Mouse (Mus musculus) kidney, adult 2 months (tissue): Measurements from ENCODE around the gene Rps6kb1. TPM values are rescaled to one million over a fixed set of nuclear protein-coding genes. Genes with fewer than 3 reads are reported as not detected.

Source experiments
- DNase-seq: peaks from one replicate; pipeline ENCODE4 v3.0.0; 2021
- H3K27ac ChIP-seq: fragments of 200-500 bp; 2 replicates; pipeline ENCODE4 v1.5.1; 2012; ENCODE audit warnings: low read depth, low read length, control low read depth, inconsistent platforms; ENCODE audit not compliant: insufficient read depth
- H3K27me3 ChIP-seq: fragments of 200-500 bp; replicated peaks from 2 replicates; pipeline ENCODE4 v1.6.1; 2012; ENCODE audit warnings: mild to moderate bottlenecking, moderate library complexity, low read length, inconsistent platforms; ENCODE audit not compliant: control insufficient read depth, insufficient read depth
- H3K36me3 ChIP-seq: fragments of 200-500 bp; 2 replicates; pipeline ENCODE4 v1.6.1; 2012; ENCODE audit warnings: mild to moderate bottlenecking, moderate library complexity, low read length, inconsistent platforms; ENCODE audit not compliant: control insufficient read depth, insufficient read depth
- H3K4me1 ChIP-seq: fragments of 200-500 bp; 2 replicates; pipeline ENCODE4 v1.6.1; 2011; ENCODE audit warnings: low read length; ENCODE audit not compliant: control insufficient read depth, insufficient read depth
- H3K4me3 ChIP-seq: fragments of 200-500 bp; 2 replicates; pipeline ENCODE4 v1.5.1; 2011; ENCODE audit warnings: mild to moderate bottlenecking, low read depth, low read length, control low read depth; ENCODE audit not compliant: insufficient read depth
- CTCF ChIP-seq: fragments of 200-500 bp; conservative IDR thresholded peaks from 2 replicates; pipeline ENCODE4 v1.5.1; 2011; ENCODE audit warnings: low read depth, mild to moderate bottlenecking, control low read depth, low read length, moderate library complexity, mixed read lengths; ENCODE audit not compliant: insufficient read depth, insufficient read length
- POLR2A ChIP-seq: fragments of 200-500 bp; IDR thresholded peaks from one replicate; pipeline ENCODE4 v1.6.1; 2011; ENCODE audit warnings: low read depth, low read length, control low read depth
- WGBS: fragments of 180-500 bp; shearing (Covaris S2); methylation state at CpG from one replicate; pipeline ENCODE4 v1.1.7; 2018; 5-methylcytosine and 5-hydroxymethylcytosine counted together
- polyA plus RNA-seq: library from polyadenylated mRNA; depleted of rRNA; stranded (reverse); fragments of >200 nt; gene quantifications from 2 replicates; pipeline ENCODE4 v1.2.3, GENCODE M21; 2012

Gene Rps6kb1
- polyA plus RNA-seq, 1 experiment = 7.3 TPM

DNA sequence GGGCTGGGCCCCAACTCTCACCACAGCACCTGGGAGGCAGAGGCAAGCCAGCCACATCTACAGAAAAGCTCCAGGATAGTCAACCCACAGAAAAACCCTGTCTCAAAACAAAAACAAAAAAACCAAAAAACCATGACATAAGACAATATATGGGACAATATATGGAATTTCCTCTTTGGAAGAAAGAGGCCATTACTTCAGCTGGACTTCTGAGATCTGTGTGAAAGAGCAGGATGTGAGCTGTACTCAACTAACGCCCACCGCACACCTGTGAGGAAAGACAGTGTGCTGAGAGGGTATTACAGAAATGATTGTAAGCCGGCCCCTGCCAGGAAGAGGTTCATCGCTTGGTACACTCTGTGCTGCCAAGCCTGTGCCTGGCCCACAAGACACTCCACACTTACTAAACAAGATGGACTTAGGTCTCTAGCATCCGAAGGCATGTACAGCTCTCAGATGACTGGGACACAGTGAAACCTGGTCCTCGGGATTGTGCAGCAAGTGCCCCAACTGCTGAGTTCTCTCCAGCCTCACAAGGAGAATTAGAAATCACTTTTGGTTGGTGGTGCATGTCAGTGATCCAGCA lies 29.1 kb upstream of the Rps6kb1 start:
- WGBS = 49% methylated on average over 6 of the region's 6 CpGs

DNA sequence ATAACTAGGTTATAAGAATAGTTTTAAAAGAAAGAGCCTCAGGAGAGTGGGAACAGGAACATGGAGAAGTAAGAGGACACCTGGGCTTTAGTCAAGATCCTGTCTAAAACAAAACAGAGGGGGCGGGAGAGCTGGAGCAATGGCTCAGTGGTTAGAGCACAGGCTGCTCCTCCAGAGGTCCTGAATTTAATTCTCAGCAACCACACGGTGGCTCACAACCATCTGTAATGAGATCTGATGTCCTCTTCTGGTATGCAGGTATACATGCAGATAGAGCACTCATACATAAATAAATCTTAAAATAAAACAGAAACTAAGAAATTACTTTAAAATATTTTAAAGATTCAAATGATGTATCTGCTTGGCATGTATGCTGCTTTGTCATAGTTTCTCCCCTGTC lies 28.0 kb upstream of the Rps6kb1 start:
- H3K36me3 ChIP-seq = no peaks in the 10 kb centered on the region
- no peak overlapping the region for H3K27ac ChIP-seq
- no peak overlapping the region for H3K4me3 ChIP-seq
- H3K27me3 ChIP-seq = no peaks in the 10 kb centered on the region
- H3K4me1 ChIP-seq = peaks cover 18% of the 10 kb centered on the region; the same call in 1 of the 2 replicates
- WGBS = 63% methylated on average over 2 of the region's 2 CpGs
- no peak for DNase-seq
- TF ChIP-seq CTCF (no peak), POLR2A (no peak)

More for the DNA sequence above, 29.1 kb upstream of the Rps6kb1 start:
- no peak overlapping the region for H3K4me3 ChIP-seq
- peak overlapping the region; percentile 14; the same call in 1 of the 2 replicates for H3K27ac ChIP-seq
- H3K4me1 ChIP-seq = peaks cover 19% of the 10 kb centered on the region; the same call in 1 of the 2 replicates
- no peak for TF ChIP-seq POLR2A
- no peak for TF ChIP-seq CTCF
- H3K36me3 ChIP-seq = no peaks in the 10 kb centered on the region
- no peaks in the 10 kb centered on the region for H3K27me3 ChIP-seq
- DNase-seq = peak; percentile 75

DNA sequence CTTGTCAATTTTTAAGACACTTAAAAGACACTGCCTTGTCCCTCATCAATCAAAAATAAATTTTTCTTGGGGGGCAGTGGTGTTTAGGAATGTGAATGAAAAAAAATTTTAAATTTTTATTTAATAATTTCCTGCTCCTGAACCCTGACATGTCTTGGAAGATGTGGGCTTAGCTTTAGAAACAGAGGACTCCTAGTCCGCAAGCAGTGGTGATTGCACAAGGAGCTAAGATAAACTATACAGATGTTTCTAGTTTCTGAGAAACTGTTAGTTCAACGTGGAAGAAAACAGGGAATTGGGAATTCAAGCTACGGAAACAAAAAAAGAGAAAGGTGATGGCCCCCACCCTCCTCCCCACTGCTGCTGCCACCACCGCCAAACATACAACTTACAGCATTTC lies 27.3 kb upstream of the Rps6kb1 start:
- 81% methylated on average over 4 of the region's 4 CpGs for WGBS
- Histone ChIP-seq H3K36me3 (no peaks in the 10 kb centered on the region), H3K4me1 (peaks cover 17% of the 10 kb centered on the region; the same call in 1 of the 2 replicates), H3K27ac (no peak overlapping the region), H3K27me3 (no peaks in the 10 kb centered on the region), H3K4me3 (no peak overlapping the region)
- TF ChIP-seq POLR2A (no peak), CTCF (no peak)
- no peak for DNase-seq

GRCm38 (mm10) chr11:86571047-86571855 lies 26.6 kb upstream of the Rps6kb1 start:
- Histone ChIP-seq H3K4me3 (no peak overlapping the region), H3K27me3 (no peaks in the 10 kb centered on the region), H3K36me3 (no peaks in the 10 kb centered on the region), H3K27ac (no peak overlapping the region), H3K4me1 (peaks cover 17% of the 10 kb centered on the region; the same call in 1 of the 2 replicates)
- no peak for DNase-seq
- TF ChIP-seq CTCF (no peak), POLR2A (no peak)
- 50% methylated on average over 15 of the region's 15 CpGs for WGBS

DNA sequence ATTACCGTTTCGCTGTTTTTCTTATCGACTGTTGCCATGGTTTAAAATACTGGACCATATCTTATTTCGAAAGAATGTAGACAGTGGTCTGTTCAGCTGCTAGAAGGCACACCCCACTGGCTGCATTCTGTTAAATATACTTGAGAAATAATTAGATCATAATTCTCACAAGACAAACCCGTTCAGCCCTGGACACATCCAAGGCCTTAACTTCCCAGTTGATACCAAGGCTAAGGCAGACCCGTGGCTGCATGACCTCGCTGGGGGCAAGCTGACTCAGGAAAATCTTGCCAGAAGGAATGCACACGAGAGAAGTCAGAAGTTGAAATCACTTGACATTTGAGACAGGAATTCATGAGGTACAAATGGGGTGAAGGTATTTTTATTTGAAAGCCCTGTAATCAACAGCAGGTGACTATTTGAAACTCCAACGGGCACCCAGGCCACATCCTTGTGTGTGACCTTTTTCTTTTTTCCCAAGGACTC lies 25.7 kb upstream of the Rps6kb1 start:
- Histone ChIP-seq H3K4me1 (peaks cover 17% of the 10 kb centered on the region; the same call in 1 of the 2 replicates), H3K27ac (no peak overlapping the region), H3K4me3 (no peak overlapping the region), H3K36me3 (no peaks in the 10 kb centered on the region), H3K27me3 (no peaks in the 10 kb centered on the region)
- 41% methylated on average over 9 of the region's 9 CpGs for WGBS
- peak; percentile 52 for DNase-seq
- no peak for TF ChIP-seq CTCF
- TF ChIP-seq POLR2A = no peak

GRCm38 (mm10) chr11:86568425-86568824 lies 23.8 kb upstream of the Rps6kb1 start:
- Histone ChIP-seq H3K27me3 (no peaks in the 10 kb centered on the region), H3K27ac (no peak overlapping the region), H3K36me3 (no peaks in the 10 kb centered on the region), H3K4me3 (no peak overlapping the region), H3K4me1 (peaks cover 13% of the 10 kb centered on the region; the same call in 1 of the 2 replicates)
- DNase-seq = peak; percentile 67
- TF ChIP-seq POLR2A (no peak), CTCF (peak; percentile 43)
- WGBS = 41% methylated on average over 3 of the region's 3 CpGs

- no peak for TF ChIP-seq CTCF
- no peak for TF ChIP-seq POLR2A
- no peak overlapping the region for H3K27ac ChIP-seq
- no peak for DNase-seq
- H3K4me1 ChIP-seq = no peaks in the 10 kb centered on the region
- no peak overlapping the region for H3K4me3 ChIP-seq
- H3K36me3 ChIP-seq = no peaks in the 10 kb centered on the region; the same call in none of the 2 replicates
- H3K27me3 ChIP-seq = no peaks in the 10 kb centered on the region
- WGBS = 72% methylated on average over 4 of the region's 4 CpGs
These were observed 13.7 kb upstream of the Rps6kb1 start for GRCm38 (mm10) chr11:86558258-86558657.
